Mouse (Mus musculus) forebrain, embryonic 16.5 days (tissue): ENCODE measurements around the gene Krt72. TPM values are rescaled to one million over a fixed set of nuclear protein-coding genes. Genes with fewer than 3 reads are reported as not detected.

Source experiments
- ATAC-seq: fragments of 200-750 bp; cut with Nextera tagmentation; 2 replicates; pipeline ENCODE4 v1.8.0; 2017; ENCODE audit warnings: mild to moderate bottlenecking, moderate library complexity
- H3K27ac ChIP-seq: fragments of 300-500 bp; sonication (generic); 2 replicates; pipeline ENCODE4 v1.5.1; 2014; ENCODE audit warnings: low read length, control low read depth
- H3K27me3 ChIP-seq: fragments of 300-500 bp; sonication (generic); replicated peaks from 2 replicates; pipeline ENCODE4 v1.6.1; 2014; ENCODE audit warnings: low read length; ENCODE audit not compliant: control insufficient read depth, insufficient read depth
- H3K36me3 ChIP-seq: fragments of 300-500 bp; sonication (generic); 2 replicates; pipeline ENCODE4 v1.6.1; 2014; ENCODE audit not compliant: control insufficient read depth, insufficient read depth
- H3K4me1 ChIP-seq: fragments of 300-500 bp; sonication (generic); replicated peaks from 2 replicates; pipeline ENCODE4 v1.6.1; 2014; ENCODE audit warnings: low read length; ENCODE audit not compliant: control insufficient read depth, insufficient read depth
- H3K4me2 ChIP-seq: fragments of 300-500 bp; sonication (generic); 2 replicates; pipeline ENCODE4 v1.6.1; 2014; ENCODE audit warnings: mild to moderate bottlenecking, low read length, control low read depth
- H3K4me3 ChIP-seq: fragments of 300-500 bp; sonication (generic); replicated peaks from 2 replicates; pipeline ENCODE4 v1.5.1; 2014; ENCODE audit warnings: mild to moderate bottlenecking, low read length, control low read depth
- H3K9ac ChIP-seq: fragments of 300-500 bp; sonication (generic); replicated peaks from 2 replicates; pipeline ENCODE4 v1.6.1; 2014; ENCODE audit warnings: low read depth, low read length, control low read depth
- H3K9me3 ChIP-seq: fragments of 300-500 bp; sonication (generic); 2 replicates; pipeline ENCODE4 v1.6.1; 2016; ENCODE audit warnings: low read length; ENCODE audit not compliant: control insufficient read depth
- WGBS: fragments of 180-500 bp; shearing (Covaris S2); extraction: QIAGEN DNeasy Blood & Tissue Kit; methylation state at CpG from one replicate; pipeline ENCODE4 v1.1.7; 2014; 5-methylcytosine and 5-hydroxymethylcytosine counted together
- polyA plus RNA-seq: library from polyadenylated mRNA; unstranded; fragments of >200 nt; fragmentation: Nextera tagmentation; extraction: Ambion mirVana; gene quantifications from 2 replicates; pipeline ENCODE4 v1.2.1, GENCODE M21; 2015

Gene Krt72
- polyA plus RNA-seq, 1 experiment from 2014 or later: not detected

GRCm38 (mm10) chr15:101773420-101773819 lies 12.8 kb downstream of the Krt72 start:
- no peaks in the 10 kb centered on the region for H3K9me3 ChIP-seq
- peaks cover 6% of the 10 kb centered on the region for H3K4me1 ChIP-seq
- H3K4me2 ChIP-seq: no peak overlapping the region
- H3K9ac ChIP-seq: no peak overlapping the region
- ATAC-seq: no peak
- WGBS: 81% methylated on average over 10 of the region's 10 CpGs
- no peak overlapping the region for H3K4me3 ChIP-seq
- H3K27me3 ChIP-seq: no peaks in the 10 kb centered on the region
- H3K27ac ChIP-seq: no peak overlapping the region
- no peaks in the 10 kb centered on the region for H3K36me3 ChIP-seq

- H3K9ac ChIP-seq: no peak overlapping the region
- ATAC-seq: peak; percentile 84
Observed at GRCm38 (mm10) chr15:101772711-101773081, 13.6 kb downstream of the Krt72 start.

GRCm38 (mm10) chr15:101772080-101772710 lies 14.1 kb downstream of the Krt72 start:
- Histone ChIP-seq H3K27me3 (no peaks in the 10 kb centered on the region), H3K4me3 (no peak overlapping the region), H3K4me2 (no peak overlapping the region), H3K4me1 (peaks cover 6% of the 10 kb centered on the region), H3K27ac (no peak overlapping the region), H3K9ac (no peak overlapping the region), H3K36me3 (no peaks in the 10 kb centered on the region), H3K9me3 (no peaks in the 10 kb centered on the region)
- peak; percentile 31 for ATAC-seq
- WGBS: 77% methylated on average over 5 of the region's 5 CpGs

More at GRCm38 (mm10) chr15:101772711-101773081, 13.6 kb downstream of the Krt72 start:
- 16% methylated on average over 5 of the region's 5 CpGs for WGBS
- no peaks in the 10 kb centered on the region for H3K27me3 ChIP-seq
- no peak overlapping the region for H3K27ac ChIP-seq
- H3K4me3 ChIP-seq: no peak overlapping the region
- H3K4me2 ChIP-seq: no peak overlapping the region
- H3K36me3 ChIP-seq: no peaks in the 10 kb centered on the region
- peaks cover 6% of the 10 kb centered on the region for H3K4me1 ChIP-seq
- no peaks in the 10 kb centered on the region for H3K9me3 ChIP-seq

GRCm38 (mm10) chr15:101770226-101770625 lies 16.0 kb downstream of the Krt72 start:
- 56% methylated on average over 8 of the region's 8 CpGs for WGBS
- Histone ChIP-seq H3K9ac (no peak overlapping the region), H3K27me3 (no peaks in the 10 kb centered on the region), H3K27ac (no peak overlapping the region), H3K4me3 (no peak overlapping the region), H3K36me3 (no peaks in the 10 kb centered on the region), H3K9me3 (no peaks in the 10 kb centered on the region), H3K4me2 (no peak overlapping the region), H3K4me1 (peaks cover 6% of the 10 kb centered on the region)
- ATAC-seq: no peak

GRCm38 (mm10) chr15:101742711-101743110 lies 43.5 kb downstream of the Krt72 start, which contains the start of gene Krt71:
Gene Krt71 (minus strand): TSS chr15:101743109.
- Histone ChIP-seq H3K9me3 (no peaks in the 10 kb centered on the region), H3K4me2 (no peak within 1 kb of the TSS), H3K4me1 (no peaks in the 10 kb centered on the region), H3K9ac (no peak within 1 kb of the TSS), H3K4me3 (no peak within 1 kb of the TSS), H3K36me3 (no peaks in the 10 kb centered on the region), H3K27ac (no peak within 1 kb of the TSS), H3K27me3 (no peaks in the 10 kb centered on the region)
- ATAC-seq: no peak
- WGBS: 58% methylated on average over 14 of the region's 14 CpGs

GRCm38 (mm10) chr15:101737786-101738185 lies 48.5 kb downstream of the Krt72 start:
- Histone ChIP-seq H3K9me3 (no peaks in the 10 kb centered on the region), H3K27ac (no peak overlapping the region), H3K4me1 (no peaks in the 10 kb centered on the region), H3K4me2 (no peak overlapping the region), H3K36me3 (no peaks in the 10 kb centered on the region), H3K9ac (no peak overlapping the region), H3K4me3 (no peak overlapping the region), H3K27me3 (no peaks in the 10 kb centered on the region)
- no peak for ATAC-seq
- WGBS: 78% methylated on average over 7 of the region's 7 CpGs

GRCm38 (mm10) chr15:101730653-101731052 lies 55.6 kb downstream of the Krt72 start:
- Histone ChIP-seq H3K9ac (no peak overlapping the region), H3K4me1 (no peaks in the 10 kb centered on the region)

More at GRCm38 (mm10) chr15:101730653-101731052, 55.6 kb downstream of the Krt72 start:
- Histone ChIP-seq H3K4me3 (no peak overlapping the region), H3K4me2 (no peak overlapping the region), H3K27ac (no peak overlapping the region), H3K9me3 (no peaks in the 10 kb centered on the region), H3K36me3 (no peaks in the 10 kb centered on the region), H3K27me3 (no peaks in the 10 kb centered on the region)
- ATAC-seq: no peak

Other genes with a start within 250 kb of the Krt72 start
- gene Krt82, start 235.8 kb downstream of the Krt72 start, polyA plus RNA-seq: not detected in 2 replicates
- gene Krt90, start 223.5 kb downstream of the Krt72 start, polyA plus RNA-seq: 0.08 and 0.09 TPM in 2 replicates
- gene Krt75, start 212.6 kb downstream of the Krt72 start, polyA plus RNA-seq: 0.10 TPM in 1 of 2 replicates, not detected in the other
- not detected in 2 replicates for gene Gm5414, start 158.3 kb downstream of the Krt72 start, polyA plus RNA-seq
- gene Gm5478, start 139.1 kb downstream of the Krt72 start, polyA plus RNA-seq: not detected in 2 replicates
- not detected in 2 replicates for gene Krt6b, start 106.2 kb downstream of the Krt72 start, polyA plus RNA-seq
- gene Krt6a, start 92.2 kb downstream of the Krt72 start, polyA plus RNA-seq: 0.53 TPM in 1 of 2 replicates, not detected in the other
- gene Krt5, start 73.6 kb downstream of the Krt72 start, polyA plus RNA-seq: 0.73 TPM in 1 of 2 replicates, not detected in the other
- not detected in 2 replicates for gene Krt71, start 43.4 kb downstream of the Krt72 start, polyA plus RNA-seq
- 0.41 and 0.80 TPM in 2 replicates for gene Krt73, start 15.9 kb upstream of the Krt72 start, polyA plus RNA-seq
- gene Krt2, start 31.7 kb upstream of the Krt72 start, polyA plus RNA-seq: 0.08 TPM in 1 of 2 replicates, not detected in the other
- 8.2 and 10.8 TPM in 2 replicates for gene Krt1, start 64.3 kb upstream of the Krt72 start, polyA plus RNA-seq
- gene Krt77, start 83.2 kb upstream of the Krt72 start, polyA plus RNA-seq: 0.49 and 0.94 TPM in 2 replicates
- not detected in 2 replicates for gene Krt76, start 106.5 kb upstream of the Krt72 start, polyA plus RNA-seq
- gene Krt4, start 138.3 kb upstream of the Krt72 start, polyA plus RNA-seq: 0.55 TPM in 1 of 2 replicates, not detected in the other
- 0.15 and 0.38 TPM in 2 replicates for gene Krt79, start 153.9 kb upstream of the Krt72 start, polyA plus RNA-seq
- not detected in 2 replicates for gene Krt78, start 167.8 kb upstream of the Krt72 start, polyA plus RNA-seq
- 2.4 and 3.7 TPM in 2 replicates for gene Krt8, start 218.0 kb upstream of the Krt72 start, polyA plus RNA-seq
- 4.4 TPM in 2 replicates for gene Krt18, start 241.7 kb upstream of the Krt72 start, polyA plus RNA-seq